Mouse (Mus musculus) hindbrain, embryonic 10.5 days (tissue): Measurements from ENCODE around the gene Hoxd3. TPM values are rescaled to one million over a fixed set of nuclear protein-coding genes. Genes with fewer than 3 reads are reported as not detected.

ENCODE experiments used
- DNase-seq: peaks from one replicate; pipeline ENCODE4 v3.0.0-alpha.2; 2017; ENCODE audit warnings: low spot score
- H3K27ac ChIP-seq: fragments of 300-500 bp; sonication (generic); 2 replicates; pipeline ENCODE4 v1.5.1; 2016; ENCODE audit warnings: mild to moderate bottlenecking, moderate library complexity
- H3K27me3 ChIP-seq: fragments of 300-500 bp; sonication (generic); 2 replicates; pipeline ENCODE4 v1.6.1; 2016; ENCODE audit warnings: mild to moderate bottlenecking; ENCODE audit not compliant: poor library complexity, insufficient read depth, severe bottlenecking
- H3K36me3 ChIP-seq: fragments of 300-500 bp; sonication (generic); 2 replicates; pipeline ENCODE4 v1.6.1; 2016; ENCODE audit warnings: mild to moderate bottlenecking, moderate library complexity
- H3K4me1 ChIP-seq: fragments of 300-500 bp; sonication (generic); replicated peaks from 2 replicates; pipeline ENCODE4 v1.6.1; 2016; ENCODE audit warnings: mild to moderate bottlenecking
- H3K4me3 ChIP-seq: fragments of 300-500 bp; sonication (generic); 2 replicates; pipeline ENCODE4 v1.5.1; 2016; ENCODE audit warnings: mild to moderate bottlenecking, moderate library complexity
- H3K9me3 ChIP-seq: fragments of 300-500 bp; sonication (generic); 2 replicates; pipeline ENCODE4 v1.6.1; 2016; ENCODE audit warnings: mild to moderate bottlenecking, moderate library complexity
- WGBS: fragments of 180-500 bp; shearing (Covaris S2); methylation state at CpG from one replicate; pipeline ENCODE4 v1.1.7; 2016; 5-methylcytosine and 5-hydroxymethylcytosine counted together
- polyA plus RNA-seq: library from polyadenylated mRNA; unstranded; fragments of >200 nt; fragmentation: Nextera tagmentation; extraction: Ambion mirVana; gene quantifications from 2 replicates; pipeline ENCODE4 v1.2.1, GENCODE M21; 2016

Hoxd3 gene
- polyA plus RNA-seq, 1 experiment from 2014 or later: 55.9 TPM

DNA sequence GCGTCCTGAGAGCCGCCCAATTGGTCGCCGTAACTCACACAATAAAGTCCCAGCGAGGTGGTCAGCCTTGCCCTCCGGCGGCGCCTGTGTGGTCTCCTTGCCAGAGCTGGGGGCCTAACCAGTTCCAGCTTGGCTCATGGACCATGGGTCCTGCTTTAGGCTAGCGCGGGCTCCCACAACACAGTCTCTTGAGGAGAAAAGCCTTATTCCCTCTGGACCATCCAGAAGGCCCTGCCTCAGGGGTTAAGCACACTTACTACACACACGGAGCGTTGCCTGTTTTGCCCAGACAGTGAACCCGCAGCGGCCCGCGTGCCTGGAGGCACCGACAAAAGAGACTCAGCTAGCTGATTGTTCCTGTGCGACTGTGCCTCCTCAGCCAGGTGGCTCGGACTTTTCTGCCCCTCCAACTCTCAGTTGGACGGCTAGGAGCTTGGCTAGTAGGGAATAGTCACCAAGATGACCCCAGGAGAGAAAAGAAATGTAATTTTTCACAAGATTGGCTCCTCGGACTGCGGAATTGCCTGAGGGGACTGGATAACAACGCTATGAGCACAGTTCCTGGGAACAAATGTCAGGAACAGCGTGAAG is 37.8 kb upstream of the Hoxd3 start:
- Histone ChIP-seq H3K9me3 (no peaks in the 10 kb centered on the region), H3K36me3 (no peaks in the 10 kb centered on the region), H3K4me3 (no peak overlapping the region), H3K27ac (no peak overlapping the region), H3K4me1 (peaks cover 9% of the 10 kb centered on the region; the same call in 1 of the 2 replicates), H3K27me3 (peaks cover 100% of the 10 kb centered on the region)
- WGBS: 2% methylated on average over 24 of the region's 24 CpGs
- peak; percentile 48 for DNase-seq

- H3K4me3 ChIP-seq: no peak within 1 kb of the TSS
- no peaks in the 10 kb centered on the region for H3K9me3 ChIP-seq
- no peaks in the 10 kb centered on the region for H3K36me3 ChIP-seq
- H3K4me1 ChIP-seq: peaks cover 9% of the 10 kb centered on the region; the same call in 1 of the 2 replicates
- 1% methylated on average over 47 of the region's 47 CpGs for WGBS
- no peak within 1 kb of the TSS for H3K27ac ChIP-seq
- peak; percentile 48 for DNase-seq
- H3K27me3 ChIP-seq: peaks cover 100% of the 10 kb centered on the region
Observed at GRCm38 (mm10) chr2:74674881-74675665, 36.7 kb upstream of the Hoxd3 start, which contains the start of gene Hoxd12. Gene Hoxd12, plus strand, starts transcription at chr2:74675013.

DNA sequence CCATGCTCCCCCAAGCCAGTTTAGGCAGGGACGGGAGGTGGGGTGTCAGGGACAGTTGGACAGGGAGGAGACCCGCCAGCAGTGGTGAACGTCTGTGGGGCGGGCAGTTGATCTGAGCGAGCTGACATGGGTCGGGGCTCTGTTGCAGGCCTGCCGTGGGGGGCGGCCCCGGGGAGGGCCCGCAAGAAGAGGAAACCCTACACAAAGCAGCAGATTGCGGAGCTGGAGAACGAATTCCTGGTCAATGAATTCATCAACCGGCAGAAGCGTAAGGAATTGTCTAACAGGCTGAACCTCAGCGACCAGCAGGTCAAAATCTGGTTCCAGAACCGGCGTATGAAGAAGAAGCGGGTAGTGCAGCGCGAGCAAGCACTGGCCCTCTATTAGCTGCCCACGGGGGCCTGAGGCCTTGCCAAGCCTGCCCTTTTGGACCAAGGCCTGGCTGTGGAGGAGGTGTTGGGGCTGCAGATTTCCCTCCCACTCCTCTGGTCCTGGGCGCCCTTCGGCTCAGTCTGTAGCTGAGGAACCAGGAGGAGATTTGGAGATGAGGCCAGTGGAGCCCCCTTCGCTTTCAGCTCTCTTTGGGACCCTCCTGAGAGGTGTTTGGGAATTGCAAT is 36.0 kb upstream of the Hoxd3 start:
- Histone ChIP-seq H3K4me1 (peaks cover 9% of the 10 kb centered on the region; the same call in 1 of the 2 replicates), H3K9me3 (no peaks in the 10 kb centered on the region), H3K27me3 (peaks cover 100% of the 10 kb centered on the region), H3K4me3 (no peak overlapping the region), H3K36me3 (no peaks in the 10 kb centered on the region), H3K27ac (no peak overlapping the region)
- peak; percentile 45 for DNase-seq
- 3% methylated on average over 24 of the region's 24 CpGs for WGBS

- H3K36me3 ChIP-seq: no peaks in the 10 kb centered on the region
- 2% methylated on average over 9 of the region's 9 CpGs for WGBS
- no peak overlapping the region for H3K27ac ChIP-seq
- H3K27me3 ChIP-seq: peaks cover 100% of the 10 kb centered on the region
- no peaks in the 10 kb centered on the region for H3K9me3 ChIP-seq
- peaks cover 10% of the 10 kb centered on the region for H3K4me1 ChIP-seq
- H3K4me3 ChIP-seq: no peak overlapping the region
- peak; percentile 41 for DNase-seq
Observed at GRCm38 (mm10) chr2:74676376-74677052, 35.2 kb upstream of the Hoxd3 start.

- no peak overlapping the region for H3K4me3 ChIP-seq
- H3K4me1 ChIP-seq: peaks cover 16% of the 10 kb centered on the region
- peak; percentile 36 for DNase-seq
- H3K27me3 ChIP-seq: peaks cover 100% of the 10 kb centered on the region
- 16% methylated on average over 2 of the region's 2 CpGs for WGBS
- no peaks in the 10 kb centered on the region for H3K36me3 ChIP-seq
- H3K27ac ChIP-seq: no peak overlapping the region
- no peaks in the 10 kb centered on the region for H3K9me3 ChIP-seq
Observed at GRCm38 (mm10) chr2:74677106-74677505, 34.6 kb upstream of the Hoxd3 start.

GRCm38 (mm10) chr2:74678891-74679595 is 32.7 kb upstream of the Hoxd3 start, which contains the start of gene Hoxd11:
Gene Hoxd11, plus strand, starts transcription at chr2:74679557.
- Histone ChIP-seq H3K9me3 (no peaks in the 10 kb centered on the region), H3K27me3 (peaks cover 100% of the 10 kb centered on the region), H3K27ac (no peak within 1 kb of the TSS), H3K4me3 (no peak within 1 kb of the TSS), H3K4me1 (peaks cover 19% of the 10 kb centered on the region), H3K36me3 (no peaks in the 10 kb centered on the region)
- DNase-seq: no peak
- 2% methylated on average over 15 of the region's 15 CpGs for WGBS

- no peak overlapping the region for H3K27ac ChIP-seq
- WGBS: 1% methylated on average over 26 of the region's 26 CpGs
- no peak for DNase-seq
- H3K27me3 ChIP-seq: peaks cover 100% of the 10 kb centered on the region
- no peak overlapping the region for H3K4me3 ChIP-seq
- H3K36me3 ChIP-seq: no peaks in the 10 kb centered on the region
- H3K4me1 ChIP-seq: peaks cover 19% of the 10 kb centered on the region
- no peaks in the 10 kb centered on the region for H3K9me3 ChIP-seq
Observed at GRCm38 (mm10) chr2:74679596-74679971, 32.1 kb upstream of the Hoxd3 start.

DNA sequence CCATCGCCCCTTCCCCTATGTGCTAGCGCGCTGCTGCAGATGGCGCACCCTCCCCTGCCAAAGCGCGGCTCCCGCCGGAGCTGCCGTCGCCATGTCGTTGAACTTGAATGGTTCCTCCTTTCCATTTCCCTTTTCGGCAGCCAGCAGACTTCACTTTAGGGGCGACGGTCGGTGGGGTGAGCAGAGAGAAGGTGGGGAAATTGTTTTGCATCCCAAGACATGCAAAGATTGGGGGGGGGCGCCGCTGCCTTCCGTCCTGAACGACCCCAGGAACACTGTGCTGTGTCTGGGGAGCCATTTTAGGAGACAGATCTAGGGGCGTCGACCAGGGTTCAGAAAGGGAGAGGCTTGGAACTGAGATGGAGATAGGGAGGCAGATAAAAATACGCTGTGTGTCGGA is 31.7 kb upstream of the Hoxd3 start:
- H3K9me3 ChIP-seq: no peaks in the 10 kb centered on the region
- peaks cover 19% of the 10 kb centered on the region for H3K4me1 ChIP-seq
- H3K4me3 ChIP-seq: no peak overlapping the region
- 1% methylated on average over 23 of the region's 23 CpGs for WGBS
- peaks cover 100% of the 10 kb centered on the region for H3K27me3 ChIP-seq
- H3K36me3 ChIP-seq: no peaks in the 10 kb centered on the region
- H3K27ac ChIP-seq: no peak overlapping the region
- DNase-seq: no peak

- no peaks in the 10 kb centered on the region for H3K36me3 ChIP-seq
- no peak for DNase-seq
- peaks cover 17% of the 10 kb centered on the region for H3K4me1 ChIP-seq
- H3K4me3 ChIP-seq: no peak overlapping the region
- H3K27me3 ChIP-seq: peaks cover 100% of the 10 kb centered on the region
- H3K27ac ChIP-seq: no peak overlapping the region
- no peaks in the 10 kb centered on the region for H3K9me3 ChIP-seq
- WGBS: under 1% methylated on average over 21 of the region's 21 CpGs
Observed at GRCm38 (mm10) chr2:74680561-74681398, 30.9 kb upstream of the Hoxd3 start.

DNA sequence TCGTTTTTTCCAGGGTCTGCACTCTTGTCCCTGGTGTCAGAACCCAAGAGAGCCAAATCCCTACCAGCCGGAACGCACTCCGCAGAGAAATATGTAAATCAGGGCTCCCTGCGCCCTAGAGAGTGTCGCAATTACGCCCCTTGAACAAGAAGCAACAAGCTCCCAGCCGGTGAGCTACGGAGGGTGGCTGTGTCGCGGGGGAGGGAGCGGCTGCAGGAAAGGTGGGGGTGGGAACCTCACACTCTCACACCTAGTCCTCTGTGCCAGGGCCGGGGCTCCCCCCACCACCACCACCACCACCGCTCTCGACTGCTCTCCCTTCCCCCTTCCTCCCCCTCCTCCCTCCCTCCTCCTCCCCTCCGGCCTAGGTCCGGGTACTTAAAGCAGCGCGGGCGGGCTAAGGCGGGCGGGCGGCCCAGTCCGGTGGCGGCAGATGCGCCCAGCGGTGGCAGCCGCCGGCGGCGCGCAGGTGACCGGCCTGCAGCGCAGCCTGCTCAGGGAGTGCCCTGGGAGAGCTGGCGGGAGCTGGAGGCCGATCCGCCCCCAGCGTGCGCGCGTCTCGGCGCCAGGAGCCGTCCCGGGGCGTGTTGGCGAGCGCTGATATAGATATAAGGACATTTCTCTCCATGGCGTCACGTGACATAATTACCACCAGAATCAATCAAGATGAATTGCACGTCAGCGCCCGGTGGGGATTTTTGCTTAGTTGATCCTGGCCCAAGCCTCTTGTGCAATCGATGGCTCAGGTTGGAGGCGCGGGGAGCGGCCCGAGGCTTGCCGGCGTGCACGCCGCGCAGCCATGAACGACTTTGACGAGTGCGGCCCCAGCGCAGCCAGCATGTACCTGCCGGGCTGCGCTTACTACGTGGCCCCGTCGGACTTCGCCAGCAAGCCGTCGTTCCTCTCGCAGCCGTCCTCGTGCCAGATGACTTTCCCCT is 29.9 kb upstream of the Hoxd3 start:
- no peaks in the 10 kb centered on the region for H3K36me3 ChIP-seq
- peaks cover 100% of the 10 kb centered on the region for H3K27me3 ChIP-seq
- no peak overlapping the region for H3K27ac ChIP-seq
- no peaks in the 10 kb centered on the region for H3K9me3 ChIP-seq
- under 1% methylated on average over 78 of the region's 78 CpGs for WGBS
- peaks cover 17% of the 10 kb centered on the region for H3K4me1 ChIP-seq
- H3K4me3 ChIP-seq: peak overlapping the region; percentile 32
- peak; percentile 64 for DNase-seq

- Histone ChIP-seq H3K27ac (no peak overlapping the region), H3K36me3 (no peaks in the 10 kb centered on the region), H3K4me3 (peak overlapping the region; percentile 32), H3K27me3 (peaks cover 100% of the 10 kb centered on the region), H3K4me1 (peaks cover 17% of the 10 kb centered on the region), H3K9me3 (no peaks in the 10 kb centered on the region)
- peak; percentile 52 for DNase-seq
- WGBS: 1% methylated on average over 51 of the region's 51 CpGs
Observed at GRCm38 (mm10) chr2:74682796-74683195, 28.9 kb upstream of the Hoxd3 start.
